Mouse (Mus musculus) midbrain, embryonic 16.5 days (tissue): ENCODE results near the gene 4930556J24Rik. TPM values are rescaled to one million over a fixed set of nuclear protein-coding genes. Genes with fewer than 3 reads are reported as not detected.

Experiments used
- ATAC-seq: fragments of 200-750 bp; cut with Nextera tagmentation; 2 replicates; pipeline ENCODE4 v1.8.0; 2017; ENCODE audit warnings: moderate TSS enrichment
- H3K27ac ChIP-seq: fragments of 300-500 bp; sonication (generic); 2 replicates; pipeline ENCODE4 v1.5.1; 2014; ENCODE audit warnings: mild to moderate bottlenecking, low read length, mixed read lengths
- H3K27me3 ChIP-seq: fragments of 300-500 bp; sonication (generic); 2 replicates; pipeline ENCODE4 v1.6.1; 2014; ENCODE audit warnings: low read depth, low read length, mixed read lengths; ENCODE audit not compliant: control insufficient read depth, insufficient read depth
- H3K36me3 ChIP-seq: fragments of 300-500 bp; sonication (generic); 2 replicates; pipeline ENCODE4 v1.6.1; 2014; ENCODE audit warnings: mild to moderate bottlenecking, low read length, moderate library complexity, mixed read lengths; ENCODE audit not compliant: control insufficient read depth, insufficient read depth
- H3K4me1 ChIP-seq: fragments of 300-500 bp; sonication (generic); 2 replicates; pipeline ENCODE4 v1.6.1; 2014; ENCODE audit warnings: mild to moderate bottlenecking, low read length, mixed read lengths; ENCODE audit not compliant: control insufficient read depth, insufficient read depth
- H3K4me2 ChIP-seq: fragments of 300-500 bp; sonication (generic); 2 replicates; pipeline ENCODE4 v1.6.1; 2014; ENCODE audit warnings: mild to moderate bottlenecking, low read length, mixed read lengths
- H3K4me3 ChIP-seq: fragments of 300-500 bp; sonication (generic); 2 replicates; pipeline ENCODE4 v1.5.1; 2014; ENCODE audit warnings: low read depth, mild to moderate bottlenecking, low read length, moderate library complexity, mixed read lengths
- H3K9ac ChIP-seq: fragments of 300-500 bp; sonication (generic); 2 replicates; pipeline ENCODE4 v1.6.1; 2014; ENCODE audit warnings: low read depth, low read length, mixed read lengths
- H3K9me3 ChIP-seq: fragments of 300-500 bp; sonication (generic); replicated peaks from 2 replicates; pipeline ENCODE4 v1.6.1; 2014; ENCODE audit warnings: mild to moderate bottlenecking, low read length, mixed read lengths; ENCODE audit not compliant: control insufficient read depth, poor library complexity, severe bottlenecking
- WGBS: fragments of 180-500 bp; shearing (Covaris S2); extraction: QIAGEN DNeasy Blood & Tissue Kit; methylation state at CpG from one replicate; pipeline ENCODE4 v1.1.7; 2014; 5-methylcytosine and 5-hydroxymethylcytosine counted together
- polyA plus RNA-seq: library from polyadenylated mRNA; unstranded; fragments of >200 nt; fragmentation: Nextera tagmentation; extraction: Ambion mirVana; gene quantifications from 2 replicates; pipeline ENCODE4 v1.2.1, GENCODE M21; 2015

The 4930556J24Rik gene
- polyA plus RNA-seq, 1 experiment from 2014 or later = 0.25 TPM

- Histone ChIP-seq H3K4me2 (no peak overlapping the region), H3K4me1 (peaks cover 5% of the 10 kb centered on the region), H3K36me3 (no peaks in the 10 kb centered on the region), H3K4me3 (no peak overlapping the region), H3K9me3 (no peaks in the 10 kb centered on the region), H3K27me3 (no peaks in the 10 kb centered on the region), H3K9ac (no peak overlapping the region), H3K27ac (no peak overlapping the region)
- no peak for ATAC-seq
- 88% methylated on average over 3 of the region's 3 CpGs for WGBS
Measured at GRCm38 (mm10) chr11:3936318-3936717, 40.3 kb downstream of the 4930556J24Rik start.

- H3K9me3 ChIP-seq = no peaks in the 10 kb centered on the region
- H3K27ac ChIP-seq = no peak overlapping the region
- H3K4me3 ChIP-seq = no peak overlapping the region
- peaks cover 12% of the 10 kb centered on the region for H3K4me1 ChIP-seq
- no peak overlapping the region for H3K4me2 ChIP-seq
- H3K36me3 ChIP-seq = no peaks in the 10 kb centered on the region
- no peak overlapping the region for H3K9ac ChIP-seq
- WGBS = 73% methylated on average over 4 of the region's 4 CpGs
- no peak for ATAC-seq
- no peaks in the 10 kb centered on the region for H3K27me3 ChIP-seq
Measured at GRCm38 (mm10) chr11:3935135-3935534, 41.4 kb downstream of the 4930556J24Rik start.

GRCm38 (mm10) chr11:3933756-3934285 is 42.8 kb downstream of the 4930556J24Rik start:
- H3K4me2 ChIP-seq = no peak overlapping the region
- H3K9ac ChIP-seq = no peak overlapping the region
- H3K27ac ChIP-seq = no peak overlapping the region
- no peak overlapping the region for H3K4me3 ChIP-seq
- no peaks in the 10 kb centered on the region for H3K36me3 ChIP-seq
- H3K4me1 ChIP-seq = peaks cover 12% of the 10 kb centered on the region
- 85% methylated on average over 9 of the region's 9 CpGs for WGBS
- ATAC-seq = no peak
- H3K9me3 ChIP-seq = no peaks in the 10 kb centered on the region
- no peaks in the 10 kb centered on the region for H3K27me3 ChIP-seq

- no peaks in the 10 kb centered on the region for H3K27me3 ChIP-seq
- WGBS = under 1% methylated on average over 17 of the region's 26 CpGs
- ATAC-seq = peak; percentile 64; the same call in 1 of the 2 replicates
- no peaks in the 10 kb centered on the region for H3K36me3 ChIP-seq
- H3K9me3 ChIP-seq = no peaks in the 10 kb centered on the region
- peak within 1 kb of the TSS; percentile 62 for H3K4me2 ChIP-seq
- H3K4me3 ChIP-seq = peak within 1 kb of the TSS; percentile 41
- H3K27ac ChIP-seq = no peak within 1 kb of the TSS
- peaks cover 12% of the 10 kb centered on the region for H3K4me1 ChIP-seq
- peak within 1 kb of the TSS; percentile 53 for H3K9ac ChIP-seq
Measured at GRCm38 (mm10) chr11:3931511-3932211, 44.9 kb downstream of the 4930556J24Rik start, which contains the start of gene Tcn2. Tcn2 (minus strand) TSS chr11:3932159.

GRCm38 (mm10) chr11:3930931-3931330 is 45.6 kb downstream of the 4930556J24Rik start:
- ATAC-seq = no peak

GRCm38 (mm10) chr11:3930019-3930418 is 46.6 kb downstream of the 4930556J24Rik start:
- no peaks in the 10 kb centered on the region for H3K27me3 ChIP-seq
- no peak overlapping the region for H3K4me2 ChIP-seq
- H3K36me3 ChIP-seq = no peaks in the 10 kb centered on the region
- no peaks in the 10 kb centered on the region for H3K9me3 ChIP-seq
- peaks cover 12% of the 10 kb centered on the region for H3K4me1 ChIP-seq
- no peak for ATAC-seq
- H3K9ac ChIP-seq = no peak overlapping the region
- H3K4me3 ChIP-seq = no peak overlapping the region
- H3K27ac ChIP-seq = no peak overlapping the region
- 84% methylated on average over 4 of the region's 4 CpGs for WGBS

More at GRCm38 (mm10) chr11:3930931-3931330, 45.6 kb downstream of the 4930556J24Rik start:
- Histone ChIP-seq H3K4me2 (peak overlapping the region; percentile 62), H3K27ac (no peak overlapping the region), H3K9ac (no peak overlapping the region), H3K36me3 (no peaks in the 10 kb centered on the region), H3K9me3 (no peaks in the 10 kb centered on the region), H3K27me3 (no peaks in the 10 kb centered on the region), H3K4me1 (peaks cover 12% of the 10 kb centered on the region), H3K4me3 (peak overlapping the region; percentile 41)
- WGBS = 32% methylated on average over 6 of the region's 6 CpGs

- Histone ChIP-seq H3K9ac (no peak overlapping the region), H3K27me3 (no peaks in the 10 kb centered on the region), H3K36me3 (no peaks in the 10 kb centered on the region), H3K4me2 (no peak overlapping the region), H3K9me3 (no peaks in the 10 kb centered on the region), H3K27ac (no peak overlapping the region), H3K4me3 (no peak overlapping the region), H3K4me1 (peaks cover 3% of the 10 kb centered on the region)
- WGBS = 95% methylated on average over 10 of the region's 10 CpGs
- no peak for ATAC-seq
Measured at GRCm38 (mm10) chr11:3925916-3926315, 50.7 kb downstream of the 4930556J24Rik start.

- Histone ChIP-seq H3K4me1 (no peaks in the 10 kb centered on the region), H3K4me2 (no peak overlapping the region), H3K36me3 (no peaks in the 10 kb centered on the region), H3K27me3 (no peaks in the 10 kb centered on the region), H3K9ac (no peak overlapping the region), H3K27ac (no peak overlapping the region), H3K4me3 (no peak overlapping the region), H3K9me3 (no peaks in the 10 kb centered on the region)
- ATAC-seq = no peak
- 97% methylated on average over 6 of the region's 6 CpGs for WGBS
Measured at GRCm38 (mm10) chr11:3922731-3923130, 53.8 kb downstream of the 4930556J24Rik start.

- no peak overlapping the region for H3K4me2 ChIP-seq
- 95% methylated on average over 9 of the region's 9 CpGs for WGBS
- H3K4me3 ChIP-seq = no peak overlapping the region
- H3K9ac ChIP-seq = 0 out of 2 replicates have a peak overlapping the region, but pooled peaks have one; percentile 3
- no peaks in the 10 kb centered on the region for H3K9me3 ChIP-seq
- H3K4me1 ChIP-seq = no peaks in the 10 kb centered on the region
- H3K27ac ChIP-seq = no peak overlapping the region
- no peaks in the 10 kb centered on the region for H3K36me3 ChIP-seq
- H3K27me3 ChIP-seq = no peaks in the 10 kb centered on the region
- no peak for ATAC-seq
Measured at GRCm38 (mm10) chr11:3922115-3922514, 54.5 kb downstream of the 4930556J24Rik start.
